Mouse (Mus musculus): ENCODE measurements around the gene Calhm3. TPM values are rescaled to one million over a fixed set of nuclear protein-coding genes. Genes with fewer than 3 reads are reported as not detected.
"Not testable (repeated sequence)": the region's sequence is repeated elsewhere in the genome, so short reads cannot be mapped to it uniquely, and the experiment has no call there.

Calhm3 gene
- total RNA-seq, 2 experiments from 2014 or later = not detected

DNA sequence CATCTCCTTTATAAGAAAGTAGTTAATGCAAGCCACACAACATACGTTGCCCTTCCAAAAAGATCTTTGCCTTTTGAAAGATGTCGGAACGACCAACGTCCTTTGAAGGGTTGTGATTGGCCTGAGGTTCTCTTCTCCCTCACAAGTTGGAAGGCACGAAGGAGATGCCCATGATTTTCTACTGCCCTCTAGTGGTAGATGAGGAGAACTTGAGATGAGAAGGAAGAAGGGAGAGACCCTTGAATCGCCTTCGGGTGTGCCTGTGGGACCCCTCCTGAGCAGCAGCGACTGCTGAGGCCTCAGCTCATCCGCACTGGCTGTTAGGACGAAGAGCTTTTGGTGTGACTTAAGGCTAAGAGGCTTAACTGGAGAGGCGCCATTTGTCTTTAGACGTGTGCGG is 10.7 kb upstream of the Calhm3 start:
- peak; percentile 21 to 61 for DNase-seq (ENCODE audit: low spot score in 2 of 2)

DNA sequence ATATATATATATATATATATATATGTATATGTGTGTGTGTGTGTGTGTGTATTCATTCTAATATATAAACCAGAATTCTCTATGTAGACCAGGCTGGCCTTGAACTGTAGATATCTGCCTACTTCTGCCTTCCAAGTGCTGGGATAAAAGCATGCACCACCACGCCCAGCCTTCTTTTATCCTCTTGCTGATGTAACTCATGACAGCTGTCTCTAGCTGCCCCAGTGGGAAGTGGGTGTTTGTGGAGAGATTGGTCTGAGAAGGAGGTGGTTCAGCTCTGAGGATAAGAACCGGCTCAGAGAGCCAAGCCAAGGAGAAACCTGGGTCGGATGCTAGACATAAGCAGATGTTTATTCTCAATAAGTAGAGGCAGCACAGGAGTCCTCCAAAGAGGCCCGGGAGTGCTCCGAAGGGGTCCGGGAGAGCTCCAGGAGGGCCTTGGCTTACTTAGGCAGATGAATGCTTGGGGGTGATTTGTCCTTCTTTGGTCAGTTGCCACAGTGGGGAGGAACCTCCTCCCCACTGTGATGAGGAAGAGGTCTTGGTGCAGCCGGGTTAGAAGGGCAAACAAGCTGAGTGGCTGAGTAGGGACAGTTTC is 10.2 kb upstream of the Calhm3 start:
- DNase-seq (ENCODE audit: low spot score in 2 of 2) = no peak

DNA sequence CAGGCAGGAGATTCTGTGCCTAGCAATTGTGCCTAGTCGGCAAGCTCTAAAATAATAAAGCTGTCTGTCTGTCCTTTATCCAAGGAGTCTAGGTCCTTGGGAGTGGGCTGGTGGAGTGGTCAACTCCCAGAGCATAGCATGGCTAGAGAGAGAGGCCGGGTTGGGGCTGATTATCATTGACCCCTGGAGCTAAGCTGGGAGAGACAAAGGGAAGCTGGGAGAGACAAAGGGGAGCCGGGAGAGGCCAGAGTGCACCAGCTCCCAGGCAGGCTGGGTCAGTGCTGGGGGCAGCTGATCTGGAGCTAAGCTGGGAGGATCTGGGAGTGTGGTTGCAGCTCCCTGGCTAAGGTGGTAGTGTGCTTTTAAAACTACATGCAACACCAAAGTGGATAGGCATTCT is 9.2 kb upstream of the Calhm3 start:
- no peak for DNase-seq (ENCODE audit: low spot score in 2 of 2)

DNA sequence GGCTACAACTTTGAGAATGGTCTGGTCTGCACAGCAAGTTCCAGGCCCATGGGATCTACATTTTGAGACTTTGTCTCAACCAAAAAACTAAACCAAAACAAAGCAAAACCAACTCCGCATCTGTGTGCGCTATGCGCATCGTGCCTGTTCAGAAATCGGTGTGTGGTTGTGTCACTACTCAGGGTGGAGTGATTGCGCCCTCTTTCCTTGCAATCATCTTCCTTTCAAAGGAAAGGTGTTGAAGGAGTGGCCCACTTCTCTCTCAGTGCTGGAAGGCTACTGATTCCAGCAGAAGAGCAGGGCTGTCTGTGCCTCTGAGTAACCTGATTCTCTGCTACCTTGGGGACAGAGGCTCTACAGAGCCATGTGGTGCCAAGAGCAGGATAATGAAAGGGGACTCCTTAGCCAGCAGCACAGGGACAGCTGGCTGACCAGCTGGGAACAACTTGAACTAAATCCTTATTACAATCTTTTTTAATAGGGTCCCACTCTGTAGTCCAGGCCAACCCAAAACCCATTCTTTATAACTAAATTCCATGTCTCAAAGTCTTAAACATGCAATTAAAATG is 5.7 kb upstream of the Calhm3 start:
- DNase-seq (ENCODE audit: low spot score in 2 of 2) = no peak

DNA sequence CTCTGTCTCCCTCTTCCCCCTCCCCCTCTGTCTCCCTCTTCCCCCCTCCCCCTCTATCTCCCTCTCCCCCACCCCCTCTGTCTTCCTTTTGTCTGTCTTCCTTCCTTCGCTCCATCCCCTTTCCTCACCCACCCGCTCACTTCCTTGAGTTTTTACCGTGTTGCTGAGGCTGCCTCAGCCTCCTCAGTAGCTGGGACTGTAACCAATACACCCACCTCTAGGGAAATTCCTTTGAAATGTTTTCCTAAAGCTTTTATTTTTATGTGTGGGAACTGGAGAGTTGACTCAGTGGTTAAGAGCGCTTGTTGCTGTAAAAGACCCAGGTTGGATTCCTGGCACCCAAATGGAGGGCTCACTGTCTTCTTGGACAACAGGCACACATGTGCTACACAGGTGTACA is 4.1 kb upstream of the Calhm3 start:
- no peak for DNase-seq (ENCODE audit: low spot score in 2 of 2)

DNA sequence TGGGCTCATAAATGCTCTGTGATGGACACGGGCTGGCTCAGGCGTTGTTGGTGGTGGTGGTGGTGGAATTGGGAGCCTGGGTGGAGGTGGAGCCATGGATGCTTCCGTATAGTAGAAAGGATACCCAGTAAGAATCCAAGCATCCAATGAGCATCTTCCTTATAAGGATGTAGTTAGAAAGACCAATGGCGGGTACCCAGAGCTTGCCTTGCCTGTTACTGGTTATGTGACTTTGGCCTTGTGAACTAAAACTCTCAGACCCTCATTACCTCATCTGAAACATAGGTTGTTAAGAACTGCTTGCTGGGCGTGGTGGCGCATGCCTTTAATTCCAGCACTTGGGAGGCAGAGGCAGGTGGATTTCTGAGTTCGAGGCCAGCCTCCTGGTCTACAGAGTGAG is 3.8 kb downstream of the Calhm3 start:
- no peak for DNase-seq (ENCODE audit: low spot score in 2 of 2)

DNA sequence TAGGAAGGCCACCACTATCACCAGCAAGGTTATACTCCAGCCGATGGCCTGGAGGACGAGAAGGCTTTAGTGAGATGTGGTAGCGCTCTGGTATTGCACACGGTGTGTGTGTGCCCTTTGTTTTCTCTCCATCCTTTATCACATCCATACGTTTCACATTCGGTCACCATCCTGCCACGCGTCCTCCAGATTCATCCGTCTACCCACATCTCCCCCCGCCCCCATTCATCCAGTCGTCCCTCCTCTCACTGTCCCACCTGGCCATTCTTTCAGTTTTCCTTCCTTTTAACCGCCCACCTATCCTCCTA is 5.5 kb downstream of the Calhm3 start:
- no peak for DNase-seq (ENCODE audit: low spot score in 2 of 2)

DNA sequence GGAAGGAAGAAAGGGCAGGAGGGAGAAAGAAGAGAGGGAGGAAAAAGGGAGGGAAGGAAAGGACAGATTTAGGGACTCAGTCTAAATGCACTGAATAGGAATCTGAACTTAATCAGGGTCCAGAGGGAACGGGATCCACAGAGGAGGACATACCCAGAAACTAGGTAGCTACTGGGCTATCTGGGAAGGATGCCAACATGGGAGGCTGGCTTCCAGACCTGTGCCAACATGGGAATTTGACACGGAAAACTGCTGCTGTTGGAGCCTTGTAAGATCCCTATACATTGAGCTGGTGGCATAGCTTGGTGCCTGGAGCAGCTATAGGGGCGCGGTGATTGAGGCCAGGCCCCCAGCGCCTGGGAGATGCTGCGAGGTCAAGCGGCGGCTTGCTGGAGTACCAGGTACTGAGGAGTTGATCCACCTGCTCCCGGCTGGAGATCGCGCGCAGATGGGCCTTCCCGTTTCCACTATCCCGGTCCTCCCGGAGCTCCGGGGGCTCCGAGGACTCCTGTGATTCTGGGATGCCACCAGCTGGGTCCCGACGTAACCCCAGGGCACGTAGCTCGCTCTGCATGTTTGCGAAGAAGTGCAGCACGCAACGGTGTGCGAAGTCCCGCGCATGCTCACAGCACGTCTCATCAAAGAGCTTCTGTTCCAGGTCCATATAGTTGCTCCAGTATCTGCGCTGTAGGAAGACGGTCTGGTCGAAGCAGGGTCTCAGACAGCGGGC is 6.1 kb downstream of the Calhm3 start:
- peak in 1 of 2 experiments; percentile 24 for DNase-seq (ENCODE audit: low spot score in 2 of 2)

DNA sequence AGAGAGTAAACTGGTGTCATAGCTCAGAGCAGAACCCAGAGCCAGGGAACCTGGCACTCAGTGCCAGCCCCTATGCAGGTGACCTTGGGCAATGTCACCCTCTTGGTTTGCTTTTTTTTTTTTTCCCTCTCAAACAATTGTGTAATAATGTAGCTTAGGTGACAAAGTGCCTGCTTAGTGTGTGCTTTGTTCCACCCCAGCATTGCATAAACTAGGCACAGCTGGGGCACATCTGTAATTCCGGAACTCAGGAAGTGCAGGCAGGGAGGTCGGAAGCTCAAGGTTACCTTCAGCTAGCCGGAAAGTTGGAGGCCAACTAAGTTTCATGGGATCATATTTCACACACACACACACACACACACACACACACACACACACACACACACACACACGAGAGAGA is 7.7 kb downstream of the Calhm3 start:
- no peak for DNase-seq (ENCODE audit: low spot score in 2 of 2)

DNA sequence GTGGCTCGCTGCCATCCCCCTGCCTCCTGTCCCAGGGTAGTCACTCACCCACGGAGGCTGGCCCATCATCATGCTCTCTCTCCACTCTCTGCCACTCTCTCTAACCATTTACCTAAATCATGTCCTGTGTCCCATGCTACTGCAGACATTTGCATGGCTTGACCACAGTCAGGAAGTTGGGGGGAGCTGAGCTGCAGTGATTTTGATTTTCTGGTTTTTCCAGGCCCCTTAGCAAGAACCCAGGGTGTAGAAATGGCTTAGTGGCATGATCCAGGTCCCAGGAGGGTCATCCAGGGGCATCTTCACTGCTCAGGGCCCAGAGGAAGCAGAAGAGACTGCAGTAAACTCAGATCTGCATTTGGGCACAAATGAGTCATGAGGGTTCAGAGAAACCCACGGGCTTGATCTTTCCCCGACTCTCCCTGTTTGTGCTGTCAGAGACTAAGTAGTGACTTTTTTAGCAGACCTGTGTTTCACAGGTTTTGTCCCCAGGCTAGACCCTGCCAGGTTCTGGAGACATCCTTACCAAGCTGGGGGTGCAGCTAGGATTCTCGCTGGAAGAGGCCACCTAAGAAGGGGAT is 9.2 kb downstream of the Calhm3 start:
- no peak for DNase-seq (ENCODE audit: low spot score in 2 of 2)

DNA sequence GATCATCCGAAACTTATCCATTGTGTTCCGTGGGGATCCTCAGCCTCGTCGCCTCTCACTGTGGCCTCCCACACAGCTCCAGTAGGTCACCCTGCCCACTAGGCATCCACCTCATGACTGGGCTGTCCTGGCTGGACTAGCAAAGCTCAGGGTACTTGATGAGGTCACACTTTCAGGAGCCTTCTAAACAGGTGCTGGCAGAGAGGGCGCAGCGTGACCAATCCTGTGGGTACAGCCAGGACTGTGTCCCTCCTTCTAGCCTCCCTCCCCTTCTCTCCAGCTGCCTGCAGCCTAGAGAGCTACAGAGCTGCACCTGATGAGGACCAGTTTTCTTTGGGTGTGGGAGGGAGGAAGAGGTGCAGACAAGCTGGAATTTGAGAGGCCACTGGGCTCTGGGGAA is 13.4 kb downstream of the Calhm3 start, which contains the start of gene Calhm1:
Calhm1 (minus strand) TSS at position 101 of the 400 bp plus-strand sequence.
- DNase-seq (ENCODE audit: low spot score in 2 of 2) = no peak

DNA sequence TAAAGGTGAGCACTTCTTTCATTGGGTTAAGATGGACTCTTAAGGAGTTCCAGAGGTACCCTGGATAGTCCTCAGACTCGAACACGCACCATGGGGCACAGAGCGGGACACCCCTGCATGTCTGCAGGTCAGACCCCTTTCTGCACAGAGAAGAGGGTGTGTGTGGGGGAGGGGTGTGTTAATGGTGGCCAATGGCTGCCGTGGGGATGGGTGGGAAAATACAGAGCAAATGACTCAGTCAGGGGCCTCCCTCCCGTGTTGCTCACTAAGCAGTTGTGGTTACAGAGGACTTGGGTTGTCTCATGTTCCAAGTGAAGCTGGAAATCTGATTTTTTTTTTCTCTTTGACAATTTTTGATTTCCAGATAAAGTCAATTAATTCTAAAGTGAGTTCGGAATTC is 15.1 kb downstream of the Calhm3 start:
- DNase-seq (ENCODE audit: low spot score in 2 of 2) = no peak

DNA sequence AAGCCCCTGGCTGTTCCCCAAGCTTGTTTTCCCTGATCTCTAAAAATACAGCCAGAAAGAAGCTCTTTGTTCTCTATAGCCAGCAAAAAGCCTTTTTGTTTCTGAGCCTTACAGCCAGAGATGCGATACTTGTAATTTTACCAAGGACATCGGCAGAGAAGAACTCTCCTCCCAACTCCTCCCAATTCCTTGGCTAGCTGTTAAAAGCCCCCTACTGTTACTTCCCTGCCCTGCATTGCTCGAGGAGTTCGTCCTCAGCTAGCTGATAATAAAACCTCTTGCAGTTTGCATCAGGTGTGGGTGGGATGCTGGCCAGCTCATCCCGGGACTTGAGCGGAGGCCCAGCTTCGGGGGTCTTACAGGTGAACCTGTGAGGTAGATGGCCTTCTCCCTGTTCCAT is 18.0 kb downstream of the Calhm3 start:
- DNase-seq (ENCODE audit: low spot score in 2 of 2) = not testable (repeated sequence)

DNA sequence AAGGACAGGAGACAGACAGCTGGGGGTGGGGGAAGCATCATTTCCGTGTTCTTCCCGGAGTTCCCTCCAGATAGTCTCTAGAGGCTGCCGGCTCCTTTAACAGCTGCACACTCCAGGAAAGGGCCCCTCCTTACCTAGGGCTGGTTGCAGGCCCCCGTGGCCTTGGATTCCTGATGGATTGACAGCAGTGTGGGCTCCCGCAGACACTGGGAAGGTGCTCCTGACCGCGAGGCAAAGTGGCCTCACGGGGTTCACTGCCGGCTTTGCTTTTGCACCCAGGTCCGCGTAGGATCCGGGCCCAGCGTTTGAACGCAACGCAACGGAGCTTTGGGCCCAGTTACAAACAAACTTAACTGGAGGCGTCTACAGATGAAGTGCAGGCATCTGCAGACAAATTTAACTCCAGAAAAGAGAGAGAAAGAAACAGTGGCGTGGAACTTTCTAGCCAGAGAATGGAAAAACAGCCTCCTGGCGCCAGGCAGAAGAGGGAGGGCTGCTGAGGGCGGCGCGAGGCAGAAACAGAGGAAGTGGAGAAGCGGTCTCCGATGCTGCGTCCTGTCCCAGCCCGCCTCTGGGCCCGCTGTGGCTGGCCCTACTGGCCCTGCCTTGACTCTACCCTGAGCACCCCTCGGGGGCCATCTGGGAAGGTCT is 19.7 kb downstream of the Calhm3 start, which contains the start of gene Calhm2:
Calhm2 (minus strand) TSS at position 524 of the 651 bp plus-strand sequence.
- DNase-seq (ENCODE audit: low spot score in 2 of 2) = peak; percentile 45 to 56

DNA sequence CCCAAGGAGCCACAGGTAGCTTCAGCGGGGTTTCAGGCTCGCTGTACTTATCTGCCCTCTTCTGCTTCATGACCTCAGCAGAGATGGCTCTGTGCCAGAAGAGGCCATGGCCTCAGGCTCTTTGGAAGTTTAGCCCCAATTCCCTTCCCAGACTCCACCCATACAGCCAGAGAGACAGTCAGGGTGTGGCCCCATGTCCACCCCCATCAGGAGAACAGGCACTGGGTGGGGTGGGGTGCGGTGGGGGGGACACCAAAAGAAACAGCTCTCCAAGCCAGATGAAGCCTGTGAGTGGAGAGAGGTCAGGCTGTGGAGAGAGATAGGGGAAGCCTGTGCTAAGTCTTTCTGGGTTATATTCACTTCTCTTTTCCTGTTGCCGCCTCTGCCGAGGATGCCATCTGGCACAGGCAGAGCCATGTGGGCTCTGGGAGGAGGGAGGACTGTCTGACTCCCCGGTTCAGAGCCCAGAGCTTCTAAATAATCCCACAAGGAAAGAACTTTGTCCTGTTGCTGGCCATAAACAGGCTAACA is 20.4 kb downstream of the Calhm3 start:
- peak; percentile 43 to 60 for DNase-seq (ENCODE audit: low spot score in 2 of 2)

DNA sequence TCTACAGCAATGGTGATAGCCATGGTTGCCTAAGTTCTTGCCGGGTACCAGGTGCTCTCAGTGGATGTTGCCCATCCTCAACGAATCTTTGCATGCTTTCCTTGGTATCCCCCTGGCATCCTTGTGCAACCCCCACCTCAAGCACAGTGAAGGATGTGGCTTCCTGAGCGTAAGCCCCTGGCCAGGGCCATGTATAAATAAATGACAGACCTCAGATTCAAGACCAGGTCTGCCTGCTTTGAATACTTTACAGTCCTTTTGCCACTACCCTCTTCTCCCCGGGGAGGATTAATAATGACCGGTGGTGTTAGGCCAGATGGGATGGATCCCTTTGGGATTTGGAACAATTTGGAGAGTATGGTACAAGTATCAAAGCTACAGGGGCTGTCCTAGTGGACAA is 21.4 kb downstream of the Calhm3 start:
- no peak for DNase-seq (ENCODE audit: low spot score in 2 of 2)

DNA sequence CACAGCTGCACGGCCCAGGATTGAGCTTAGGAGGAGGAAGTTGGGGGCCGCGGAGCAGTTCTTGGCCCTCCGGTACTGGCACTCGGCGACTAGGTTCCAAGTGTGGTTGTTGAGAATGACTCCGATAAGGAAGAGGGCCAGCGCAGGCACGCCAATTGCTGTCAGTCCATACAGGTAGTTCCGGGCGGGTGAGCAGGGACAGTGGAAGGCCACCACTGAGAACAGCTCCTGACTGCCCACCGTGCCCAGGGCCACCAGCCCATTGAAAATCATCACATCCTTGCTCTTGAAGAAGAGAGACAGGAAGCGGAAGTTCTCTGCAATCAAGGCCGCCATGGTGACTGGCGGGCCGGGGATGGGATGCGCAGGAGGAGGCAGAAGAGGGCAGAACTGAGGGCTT is 22.0 kb downstream of the Calhm3 start:
- no peak for DNase-seq (ENCODE audit: low spot score in 2 of 2)

DNA sequence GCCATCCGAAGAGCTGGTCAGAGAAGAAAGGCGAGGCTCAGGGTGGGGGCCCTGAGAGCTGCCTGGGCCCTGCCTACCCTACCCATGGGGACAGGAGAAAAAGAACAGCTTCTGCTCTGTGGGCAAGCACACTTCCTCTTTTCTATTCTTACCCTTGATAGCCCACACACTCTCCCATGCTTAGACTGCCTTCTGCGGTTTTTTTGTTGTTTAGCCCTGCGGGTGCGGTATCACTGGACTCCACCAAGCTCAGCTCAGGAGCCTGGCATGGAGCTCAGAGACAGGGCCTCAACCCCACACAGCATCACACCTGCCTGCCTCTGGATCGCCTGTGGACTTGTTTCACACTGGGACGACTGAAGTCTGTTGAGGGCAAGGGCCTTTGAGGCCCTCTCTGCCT is 24.4 kb downstream of the Calhm3 start:
- no peak for DNase-seq (ENCODE audit: low spot score in 2 of 2)

DNA sequence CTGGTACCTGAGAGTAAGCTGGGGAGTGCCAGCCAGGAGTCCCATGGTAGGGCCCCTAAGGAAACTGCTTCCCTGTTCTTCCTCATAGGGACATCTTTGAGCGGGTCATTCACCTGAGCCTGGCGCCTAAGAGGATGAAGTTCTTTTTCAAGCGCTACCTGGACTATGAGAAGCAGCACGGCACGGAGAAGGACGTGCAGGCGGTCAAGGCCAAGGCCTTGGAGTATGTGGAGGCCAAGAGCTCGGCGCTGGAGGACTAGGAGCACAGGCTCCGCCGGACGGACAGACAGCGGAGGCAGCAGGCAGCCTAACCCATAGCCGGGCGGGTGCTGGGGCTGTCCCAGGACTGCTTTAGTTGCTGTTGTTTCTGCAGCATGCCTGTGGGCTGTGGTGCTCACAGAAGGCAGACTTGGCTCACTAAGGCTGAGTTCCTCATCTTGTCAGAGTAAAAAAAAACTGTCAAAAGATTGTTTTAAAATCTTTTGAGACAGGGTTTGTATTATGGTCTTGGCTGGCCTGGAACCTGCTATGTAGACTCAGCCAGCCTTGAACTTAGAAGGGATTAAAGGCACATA is 26.9 kb downstream of the Calhm3 start:
- DNase-seq (ENCODE audit: low spot score in 2 of 2) = no peak

DNA sequence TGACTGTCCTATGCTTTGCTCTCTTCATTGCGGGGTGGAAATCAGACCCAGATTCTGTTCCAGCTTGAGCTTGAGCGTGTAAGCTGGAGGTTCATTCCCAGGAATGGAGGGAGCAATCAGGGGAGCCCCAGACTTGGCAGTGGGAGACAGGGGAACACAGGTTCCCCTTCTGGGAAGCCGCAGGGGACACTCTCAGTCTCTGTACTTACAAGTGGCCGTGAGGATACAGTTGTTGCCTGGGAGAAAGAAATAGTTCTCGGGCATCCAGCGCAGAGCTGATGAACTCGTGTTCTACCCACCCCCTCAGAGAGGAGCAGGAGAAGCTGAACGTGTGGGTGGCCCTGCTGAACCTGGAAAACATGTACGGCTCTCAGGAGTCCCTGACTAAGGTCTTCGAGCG is 28.7 kb downstream of the Calhm3 start:
- DNase-seq (ENCODE audit: low spot score in 2 of 2) = no peak

DNA sequence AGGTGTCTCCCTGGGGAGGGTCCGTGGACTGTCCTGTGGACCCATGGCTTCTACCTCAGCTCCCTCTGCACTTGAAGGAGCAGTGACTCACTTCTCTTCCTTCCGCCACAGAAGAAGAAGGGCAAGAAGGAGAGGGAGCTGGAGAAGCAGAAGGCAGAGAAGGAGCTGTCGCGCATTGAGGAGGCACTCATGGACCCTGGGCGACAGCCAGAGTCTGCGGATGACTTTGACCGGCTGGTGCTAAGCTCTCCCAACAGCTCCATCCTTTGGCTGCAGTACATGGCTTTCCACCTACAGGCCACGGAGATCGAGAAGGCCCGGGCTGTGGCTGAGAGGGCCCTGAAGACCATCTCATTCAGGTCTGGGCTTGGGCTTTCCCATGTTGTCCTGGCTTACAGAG is 29.4 kb downstream of the Calhm3 start:
- DNase-seq (ENCODE audit: low spot score in 2 of 2) = no peak
